Mouse (Mus musculus) neural tube, embryonic 12.5 days (tissue): ENCODE results near the gene Fbxo11. TPM values are rescaled to one million over a fixed set of nuclear protein-coding genes. Genes with fewer than 3 reads are reported as not detected.

Experiments
- ATAC-seq: fragments of 200-750 bp; cut with Nextera tagmentation; 2 replicates; pipeline ENCODE4 v1.8.0; 2017; ENCODE audit warnings: low read depth, mild to moderate bottlenecking, moderate TSS enrichment, moderate library complexity; ENCODE audit not compliant: low FRiP score
- H3K27ac ChIP-seq: fragments of 300-500 bp; sonication (generic); 2 replicates; pipeline ENCODE4 v1.5.1; 2016
- H3K27me3 ChIP-seq: fragments of 300-500 bp; sonication (generic); replicated peaks from 2 replicates; pipeline ENCODE4 v1.6.1; 2016; ENCODE audit warnings: mild to moderate bottlenecking
- H3K36me3 ChIP-seq: fragments of 300-500 bp; sonication (generic); 2 replicates; pipeline ENCODE4 v1.6.1; 2016; ENCODE audit warnings: mild to moderate bottlenecking
- H3K4me1 ChIP-seq: fragments of 300-500 bp; sonication (generic); 2 replicates; pipeline ENCODE4 v1.6.1; 2016
- H3K4me2 ChIP-seq: fragments of 300-500 bp; sonication (generic); replicated peaks from 2 replicates; pipeline ENCODE4 v1.6.1; 2016; ENCODE audit warnings: mild to moderate bottlenecking
- H3K4me3 ChIP-seq: fragments of 300-500 bp; sonication (generic); 2 replicates; pipeline ENCODE4 v1.5.1; 2016
- H3K9ac ChIP-seq: fragments of 300-500 bp; sonication (generic); 2 replicates; pipeline ENCODE4 v1.6.1; 2016; ENCODE audit warnings: mild to moderate bottlenecking
- H3K9me3 ChIP-seq: fragments of 300-500 bp; sonication (generic); 2 replicates; pipeline ENCODE4 v1.6.1; 2016; ENCODE audit warnings: mild to moderate bottlenecking
- WGBS: fragments of 180-500 bp; shearing (Covaris S2); methylation state at CpG from one replicate; pipeline ENCODE4 v1.1.7; 2016; 5-methylcytosine and 5-hydroxymethylcytosine counted together
- polyA plus RNA-seq: library from polyadenylated mRNA; unstranded; fragments of >200 nt; fragmentation: Nextera tagmentation; extraction: Ambion mirVana; gene quantifications from 2 replicates; pipeline ENCODE4 v1.2.1, GENCODE M21; 2016

The Fbxo11 gene
- polyA plus RNA-seq = 38.0 and 40.3 TPM in 2 replicates

- peak within 1 kb of the TSS; percentile 62 for H3K4me2 ChIP-seq
- peak within 1 kb of the TSS; percentile 100 for H3K27ac ChIP-seq
- ATAC-seq = peak; percentile 43
- H3K4me1 ChIP-seq = peaks cover 9% of the 10 kb centered on the region
- no peaks in the 10 kb centered on the region; the same call in 1 of the 2 replicates for H3K36me3 ChIP-seq
- peak within 1 kb of the TSS; percentile 100 for H3K9ac ChIP-seq
- H3K27me3 ChIP-seq = no peaks in the 10 kb centered on the region
- peak within 1 kb of the TSS; percentile 99 for H3K4me3 ChIP-seq
- H3K9me3 ChIP-seq = no peaks in the 10 kb centered on the region
- WGBS = under 1% methylated on average over 73 of the region's 112 CpGs
Observed at GRCm38 (mm10) chr17:88065031-88065800, at the start of gene Fbxo11. Fbxo11 (minus strand) TSS chr17:88065291.

- H3K9me3 ChIP-seq = no peaks in the 10 kb centered on the region
- no peaks in the 10 kb centered on the region for H3K4me1 ChIP-seq
- H3K27me3 ChIP-seq = no peaks in the 10 kb centered on the region
- no peak overlapping the region for H3K4me2 ChIP-seq
- no peak overlapping the region for H3K9ac ChIP-seq
- no peak overlapping the region for H3K4me3 ChIP-seq
- H3K27ac ChIP-seq = no peak overlapping the region
- 94% methylated on average over 10 of the region's 10 CpGs for WGBS
- ATAC-seq = no peak
- no peaks in the 10 kb centered on the region for H3K36me3 ChIP-seq
Observed at GRCm38 (mm10) chr17:88113883-88114229, 48.8 kb upstream of the Fbxo11 start.

- H3K4me3 ChIP-seq = no peak overlapping the region
- H3K36me3 ChIP-seq = no peaks in the 10 kb centered on the region
- no peaks in the 10 kb centered on the region for H3K27me3 ChIP-seq
- H3K9ac ChIP-seq = no peak overlapping the region
- H3K4me1 ChIP-seq = no peaks in the 10 kb centered on the region
- H3K4me2 ChIP-seq = no peak overlapping the region
- ATAC-seq = no peak
- WGBS = 86% methylated on average over 12 of the region's 12 CpGs
- H3K9me3 ChIP-seq = no peaks in the 10 kb centered on the region
- no peak overlapping the region for H3K27ac ChIP-seq
Observed at GRCm38 (mm10) chr17:88113015-88113882, 48.2 kb upstream of the Fbxo11 start.

- H3K4me1 ChIP-seq = no peaks in the 10 kb centered on the region
- no peak overlapping the region for H3K27ac ChIP-seq
- no peak overlapping the region for H3K4me3 ChIP-seq
- H3K9me3 ChIP-seq = no peaks in the 10 kb centered on the region
- 68% methylated on average over 10 of the region's 10 CpGs for WGBS
- no peak for ATAC-seq
- H3K27me3 ChIP-seq = no peaks in the 10 kb centered on the region
- no peaks in the 10 kb centered on the region for H3K36me3 ChIP-seq
- no peak overlapping the region for H3K9ac ChIP-seq
- no peak overlapping the region for H3K4me2 ChIP-seq
Observed at GRCm38 (mm10) chr17:88111865-88112645, 47.0 kb upstream of the Fbxo11 start.

- Histone ChIP-seq H3K4me2 (no peak overlapping the region), H3K36me3 (no peaks in the 10 kb centered on the region), H3K27me3 (no peaks in the 10 kb centered on the region), H3K9ac (no peak overlapping the region), H3K4me3 (no peak overlapping the region), H3K27ac (no peak overlapping the region), H3K9me3 (no peaks in the 10 kb centered on the region), H3K4me1 (no peaks in the 10 kb centered on the region)
- ATAC-seq = no peak
- 86% methylated on average over 12 of the region's 12 CpGs for WGBS
Observed at GRCm38 (mm10) chr17:88111081-88111796, 46.1 kb upstream of the Fbxo11 start.

- 90% methylated on average over 4 of the region's 4 CpGs for WGBS
- no peak overlapping the region for H3K9ac ChIP-seq
- H3K27me3 ChIP-seq = no peaks in the 10 kb centered on the region
- no peak for ATAC-seq
- no peaks in the 10 kb centered on the region for H3K4me1 ChIP-seq
- H3K4me2 ChIP-seq = no peak overlapping the region
- H3K27ac ChIP-seq = no peak overlapping the region
- H3K9me3 ChIP-seq = no peaks in the 10 kb centered on the region
- H3K4me3 ChIP-seq = no peak overlapping the region
- H3K36me3 ChIP-seq = no peaks in the 10 kb centered on the region
Observed at GRCm38 (mm10) chr17:88107708-88108107, 42.6 kb upstream of the Fbxo11 start.

GRCm38 (mm10) chr17:88106365-88106764 lies 41.3 kb upstream of the Fbxo11 start:
- H3K4me3 ChIP-seq = no peak overlapping the region
- H3K27me3 ChIP-seq = no peaks in the 10 kb centered on the region
- H3K9ac ChIP-seq = no peak overlapping the region
- no peak overlapping the region for H3K4me2 ChIP-seq
- no peaks in the 10 kb centered on the region for H3K9me3 ChIP-seq
- no peaks in the 10 kb centered on the region for H3K4me1 ChIP-seq
- WGBS = 88% methylated on average over 9 of the region's 9 CpGs
- no peak overlapping the region for H3K27ac ChIP-seq
- no peak for ATAC-seq
- H3K36me3 ChIP-seq = no peaks in the 10 kb centered on the region

- ATAC-seq = no peak
Observed at GRCm38 (mm10) chr17:88102597-88102996, 37.5 kb upstream of the Fbxo11 start.

GRCm38 (mm10) chr17:88098181-88098852 lies 33.2 kb upstream of the Fbxo11 start:
- no peaks in the 10 kb centered on the region for H3K4me1 ChIP-seq
- no peak for ATAC-seq
- no peak overlapping the region for H3K4me2 ChIP-seq
- 93% methylated on average over 9 of the region's 9 CpGs for WGBS
- no peaks in the 10 kb centered on the region for H3K27me3 ChIP-seq
- H3K9ac ChIP-seq = no peak overlapping the region
- H3K27ac ChIP-seq = no peak overlapping the region
- H3K36me3 ChIP-seq = no peaks in the 10 kb centered on the region
- H3K4me3 ChIP-seq = no peak overlapping the region
- H3K9me3 ChIP-seq = no peaks in the 10 kb centered on the region

More at GRCm38 (mm10) chr17:88102597-88102996, 37.5 kb upstream of the Fbxo11 start:
- Histone ChIP-seq H3K27me3 (no peaks in the 10 kb centered on the region), H3K9ac (no peak overlapping the region), H3K4me1 (no peaks in the 10 kb centered on the region), H3K36me3 (no peaks in the 10 kb centered on the region), H3K27ac (no peak overlapping the region), H3K4me2 (no peak overlapping the region), H3K4me3 (no peak overlapping the region), H3K9me3 (no peaks in the 10 kb centered on the region)
- 90% methylated on average over 7 of the region's 7 CpGs for WGBS

GRCm38 (mm10) chr17:88097543-88097942 lies 32.5 kb upstream of the Fbxo11 start:
- 89% methylated on average over 3 of the region's 3 CpGs for WGBS
- no peak overlapping the region for H3K27ac ChIP-seq

GRCm38 (mm10) chr17:88096809-88097399 lies 31.8 kb upstream of the Fbxo11 start:
- Histone ChIP-seq H3K27ac (no peak overlapping the region), H3K36me3 (no peaks in the 10 kb centered on the region)
- WGBS = 82% methylated on average over 12 of the region's 12 CpGs

More at GRCm38 (mm10) chr17:88097543-88097942, 32.5 kb upstream of the Fbxo11 start:
- no peak for ATAC-seq
- Histone ChIP-seq H3K27me3 (no peaks in the 10 kb centered on the region), H3K36me3 (no peaks in the 10 kb centered on the region), H3K4me3 (no peak overlapping the region), H3K4me2 (no peak overlapping the region), H3K9me3 (no peaks in the 10 kb centered on the region), H3K9ac (no peak overlapping the region), H3K4me1 (no peaks in the 10 kb centered on the region)

More at GRCm38 (mm10) chr17:88096809-88097399, 31.8 kb upstream of the Fbxo11 start:
- H3K4me2 ChIP-seq = no peak overlapping the region
- no peak overlapping the region for H3K9ac ChIP-seq
- no peak for ATAC-seq
- no peak overlapping the region for H3K4me3 ChIP-seq
- no peaks in the 10 kb centered on the region for H3K9me3 ChIP-seq
- H3K27me3 ChIP-seq = no peaks in the 10 kb centered on the region
- H3K4me1 ChIP-seq = no peaks in the 10 kb centered on the region
